Comparison of ENCODE assay signal across 17 mouse cellular contexts in genomic region chr12:10524509-10525286, GRCm38 (mm10).
DNase-seq lines count a peak whose midpoint lies in the region; ATAC-seq and TF ChIP-seq lines count a peak whose summit lies in the region.
"Had no signal": no experiment of that assay in that cellular context is flagged by ENCODE, and none has a peak within 500 bp of the region (broad histone marks: within the 10 kb centered on the region; RNA-seq: fewer than 3 reads in every experiment).

No protein-coding gene starts in this region.

- no peak overlapping the region for H3K9ac ChIP-seq in heart, embryonic 12.5 days
- no peak overlapping the region for H3K9ac ChIP-seq in lung, embryonic 15.5 days
- no peak overlapping the region for H3K9ac ChIP-seq in hindbrain, postnatal 0 days (replicated peaks; ENCODE audit: low read length)
- no peak overlapping the region for H3K9ac ChIP-seq in hindbrain, embryonic 16.5 days (ENCODE audit: low read depth, low read length)
- H3K9ac ChIP-seq: hindbrain, embryonic 15.5 days; limb, embryonic 12.5 days; midbrain, embryonic 12.5 days; stomach, embryonic 15.5 days had no signal

- H3K27ac ChIP-seq in heart, embryonic 12.5 days (ENCODE audit: poor library complexity, severe bottlenecking): no peak overlapping the region
- no peak overlapping the region for H3K27ac ChIP-seq in heart, embryonic 10.5 days
- H3K27ac ChIP-seq in lung, embryonic 15.5 days: peak overlapping the region; percentile 47; the same call in 1 of the 2 replicates
- no peak overlapping the region for H3K27ac ChIP-seq in hindbrain, postnatal 0 days
- H3K27ac ChIP-seq in hindbrain, embryonic 16.5 days (ENCODE audit: low read depth, low read length): no peak overlapping the region
- H3K27ac ChIP-seq: hindbrain, embryonic 15.5 days; limb, embryonic 12.5 days; midbrain, embryonic 12.5 days; stomach, embryonic 15.5 days had no signal

- H3K9me3 ChIP-seq in heart, embryonic 12.5 days (replicated peaks): no peaks in the 10 kb centered on the region
- no peaks in the 10 kb centered on the region for H3K9me3 ChIP-seq in heart, embryonic 10.5 days
- no peaks in the 10 kb centered on the region for H3K9me3 ChIP-seq in lung, embryonic 15.5 days
- no peaks in the 10 kb centered on the region for H3K9me3 ChIP-seq in hindbrain, postnatal 0 days (ENCODE audit: low read length)
- H3K9me3 ChIP-seq in hindbrain, embryonic 16.5 days (ENCODE audit: control insufficient read depth, low read length): no peaks in the 10 kb centered on the region
- H3K9me3 ChIP-seq: hindbrain, embryonic 15.5 days; limb, embryonic 12.5 days; midbrain, embryonic 12.5 days; stomach, embryonic 15.5 days had no signal

- H3K4me2 ChIP-seq in heart, embryonic 12.5 days: no peak overlapping the region
- no peak overlapping the region for H3K4me2 ChIP-seq in lung, embryonic 15.5 days
- H3K4me2 ChIP-seq in hindbrain, postnatal 0 days (ENCODE audit: low read depth, low read length): no peak overlapping the region
- no peak overlapping the region for H3K4me2 ChIP-seq in hindbrain, embryonic 16.5 days (ENCODE audit: low read length)
- H3K4me2 ChIP-seq: hindbrain, embryonic 15.5 days; limb, embryonic 12.5 days; midbrain, embryonic 12.5 days; stomach, embryonic 15.5 days had no signal

- no peak for ATAC-seq in heart, embryonic 12.5 days (ENCODE audit: insufficient number of reproducible peaks, low FRiP score)
- ATAC-seq in lung, embryonic 15.5 days (ENCODE audit: borderline replicate concordance, extremely low read depth, low FRiP score, low TSS enrichment): no peak
- no peak for ATAC-seq in hindbrain, postnatal 0 days
- no peak for ATAC-seq in hindbrain, embryonic 16.5 days

- 29% methylated on average over 7 of the region's 7 CpGs for WGBS in heart, embryonic 12.5 days
- 37% methylated on average over 7 of the region's 7 CpGs for WGBS in heart, embryonic 10.5 days
- 33% methylated on average over 7 of the region's 7 CpGs for WGBS in lung, embryonic 15.5 days
- 63% methylated on average over 7 of the region's 7 CpGs for WGBS in hindbrain, postnatal 0 days
- 63% methylated on average over 7 of the region's 7 CpGs for WGBS in hindbrain, embryonic 16.5 days

- H3K4me3 ChIP-seq in heart, embryonic 12.5 days: no peak overlapping the region
- no peak overlapping the region for H3K4me3 ChIP-seq in heart, embryonic 10.5 days
- no peak overlapping the region for H3K4me3 ChIP-seq in lung, embryonic 15.5 days
- no peak overlapping the region for H3K4me3 ChIP-seq in hindbrain, postnatal 0 days (ENCODE audit: low read length)
- no peak overlapping the region for H3K4me3 ChIP-seq in hindbrain, embryonic 16.5 days (ENCODE audit: low read length)
- H3K4me3 ChIP-seq: hindbrain, embryonic 15.5 days; limb, embryonic 12.5 days; midbrain, embryonic 12.5 days; stomach, embryonic 15.5 days had no signal

- peak; percentile 97 for DNase-seq in heart, adult 11 months
- peak; percentile 37 for DNase-seq in adrenal gland, postnatal 14 days
- DNase-seq in heart, embryonic 10.5 days (ENCODE audit: low spot score): peak; percentile 75
- no peak for DNase-seq in hindbrain, postnatal 0 days (ENCODE audit: low spot score)
- no peak for DNase-seq in right cerebral cortex, adult 18-20 months
- DNase-seq: cerebellum, adult 8-10 months; embryo, embryonic 11 days; gastrocnemius, postnatal 36 days; kidney, postnatal 25 days; thymus, postnatal 14 days had no signal

- no peaks in the 10 kb centered on the region for H3K36me3 ChIP-seq in heart, embryonic 12.5 days
- no peaks in the 10 kb centered on the region for H3K36me3 ChIP-seq in heart, embryonic 10.5 days
- no peaks in the 10 kb centered on the region for H3K36me3 ChIP-seq in lung, embryonic 15.5 days
- no peaks in the 10 kb centered on the region for H3K36me3 ChIP-seq in hindbrain, postnatal 0 days (ENCODE audit: insufficient read depth, low read length)
- no peaks in the 10 kb centered on the region for H3K36me3 ChIP-seq in hindbrain, embryonic 16.5 days (ENCODE audit: control insufficient read depth, insufficient read depth, low read length)
- H3K36me3 ChIP-seq: hindbrain, embryonic 15.5 days; limb, embryonic 12.5 days; midbrain, embryonic 12.5 days; stomach, embryonic 15.5 days had no signal

- TF ChIP-seq CTCF in hindbrain, postnatal 0 days (IDR thresholded peaks at IDR 0.05; ENCODE audit: low read depth): no peak

- no peaks in the 10 kb centered on the region for H3K27me3 ChIP-seq in heart, embryonic 12.5 days (replicated peaks)
- no peaks in the 10 kb centered on the region for H3K27me3 ChIP-seq in heart, embryonic 10.5 days (ENCODE audit: insufficient read depth, poor library complexity, severe bottlenecking)
- no peaks in the 10 kb centered on the region for H3K27me3 ChIP-seq in lung, embryonic 15.5 days
- H3K27me3 ChIP-seq in hindbrain, postnatal 0 days (ENCODE audit: insufficient read depth, low read length): no peaks in the 10 kb centered on the region
- no peaks in the 10 kb centered on the region for H3K27me3 ChIP-seq in hindbrain, embryonic 16.5 days (replicated peaks; ENCODE audit: control insufficient read depth, insufficient read depth, low read length)
- H3K27me3 ChIP-seq: hindbrain, embryonic 15.5 days; limb, embryonic 12.5 days; midbrain, embryonic 12.5 days; stomach, embryonic 15.5 days had no signal

- H3K4me1 ChIP-seq in heart, embryonic 12.5 days (replicated peaks): peaks cover 5% of the 10 kb centered on the region
- no peaks in the 10 kb centered on the region; the same call in 1 of the 2 replicates for H3K4me1 ChIP-seq in heart, embryonic 10.5 days
- 0 out of 2 replicates have a peak, but pooled peaks cover 3% of the 10 kb centered on the region for H3K4me1 ChIP-seq in lung, embryonic 15.5 days
- H3K4me1 ChIP-seq in hindbrain, postnatal 0 days (ENCODE audit: insufficient read depth, low read length): no peaks in the 10 kb centered on the region
- no peaks in the 10 kb centered on the region for H3K4me1 ChIP-seq in hindbrain, embryonic 16.5 days (ENCODE audit: control insufficient read depth, insufficient read depth, low read depth, low read length)
- H3K4me1 ChIP-seq: hindbrain, embryonic 15.5 days; limb, embryonic 12.5 days; midbrain, embryonic 12.5 days; stomach, embryonic 15.5 days had no signal

Comparison
In these comparisons a context has a peak if more than half of its experiments do, and no peak if none do; other contexts are left out.
1. DNase-seq: peak in heart, adult 11 months (single experiment), adrenal gland, postnatal 14 days (single experiment) and heart, embryonic 10.5 days (single experiment); none in hindbrain, postnatal 0 days (single experiment) and right cerebral cortex, adult 18-20 months (single experiment).